ENCODE assay signal across 1 mouse cellular context in the genomic region with DNA sequence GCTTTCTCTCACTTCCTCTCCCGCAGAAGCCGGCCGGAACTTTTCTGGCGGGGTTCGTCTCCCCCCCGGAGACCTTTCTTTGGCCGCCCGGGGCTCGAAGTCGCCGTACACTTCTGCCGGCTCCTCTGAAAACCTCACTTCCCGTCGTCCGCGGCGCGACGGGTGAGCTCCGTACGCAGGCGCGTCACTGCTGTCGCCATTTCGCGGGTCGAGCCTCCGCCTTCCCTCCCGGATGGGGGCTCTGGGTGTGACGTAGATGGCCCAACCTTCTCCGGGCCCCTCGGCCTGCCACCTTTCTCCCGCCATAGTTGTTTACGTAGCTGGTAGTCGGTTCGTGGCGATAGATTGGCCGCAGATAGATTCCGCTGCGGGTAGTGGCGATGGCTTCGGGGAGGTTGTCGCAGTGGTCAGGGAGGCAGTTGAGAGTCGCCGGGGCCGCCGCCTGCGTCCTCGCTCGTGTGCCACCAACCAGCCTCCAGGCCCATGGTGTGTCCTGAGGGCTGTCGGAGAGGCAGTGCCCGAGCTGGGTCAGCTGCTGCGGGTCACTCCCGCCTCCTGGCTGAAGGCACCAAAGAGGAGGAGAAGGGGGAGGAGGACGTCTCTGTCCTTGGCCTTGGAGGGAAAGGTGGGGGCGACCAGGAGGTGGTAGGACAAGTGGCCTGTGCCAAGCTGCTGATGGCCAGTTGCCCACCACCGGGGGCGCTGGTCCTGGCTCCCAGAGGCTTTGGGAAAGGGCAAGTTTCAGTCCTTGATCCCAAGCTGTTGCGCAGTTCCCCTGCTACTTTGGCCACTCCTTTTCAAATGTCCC.
TF ChIP-seq lines count a peak whose summit lies in the region.

Gene Tor1aip1, minus strand, starts transcription at position 551 of the 808 bp plus-strand sequence.

TF ChIP-seq in MEL, 35 proteins besides CTCF, POLR2A, EP300 and RAD21 (continued from another document):
- TF ChIP-seq HCFC1 (IDR thresholded peaks at IDR 0.05; ENCODE audit: low read depth, low read length), result peak; percentile 94
- peak; percentile 80; the same call in 1 of the 2 replicates for TF ChIP-seq MXI1 (IDR thresholded peaks at IDR 0.05; ENCODE audit: low read depth, low read length)
- TF ChIP-seq TAL1 (IDR thresholded peaks at IDR 0.05; ENCODE audit: low read length), result no peak
- TF ChIP-seq GATA1 (IDR thresholded peaks at IDR 0.05; ENCODE audit: low read depth, low read length), result no peak
- no peak for TF ChIP-seq USF2 (IDR thresholded peaks at IDR 0.05; ENCODE audit: borderline replicate concordance in 1 of 2, insufficient read depth in 1 of 2, low read depth in 1 of 2, low read length in 2 of 2)
- peak; percentile 38; the same call in 1 of the 2 replicates for TF ChIP-seq MAX (IDR thresholded peaks at IDR 0.05; ENCODE audit: low read length)
- peak; percentile 87 for TF ChIP-seq NRF1 (IDR thresholded peaks at IDR 0.05; ENCODE audit: insufficient read depth, low read depth, low read length, poor library complexity, severe bottlenecking)
- peak; percentile 96; the same call in 1 of the 2 replicates for TF ChIP-seq UBTF (IDR thresholded peaks at IDR 0.05; ENCODE audit: borderline replicate concordance, insufficient read depth, low read depth, low read length)
- TF ChIP-seq ZKSCAN1 (IDR thresholded peaks at IDR 0.05; ENCODE audit: low read depth, low read length), result no peak
- no peak; the same call in 1 of the 2 replicates for TF ChIP-seq MAZ (IDR thresholded peaks at IDR 0.05; ENCODE audit: low read depth, low read length)
- no peak for TF ChIP-seq RCOR1 (IDR thresholded peaks at IDR 0.05; ENCODE audit: low read depth, low read length)
- TF ChIP-seq MAFK (IDR thresholded peaks at IDR 0.05; ENCODE audit: borderline replicate concordance, low read depth, low read length), result no peak
- no peak; the same call in 1 of the 2 replicates for TF ChIP-seq CHD1 (IDR thresholded peaks at IDR 0.05; ENCODE audit: low read depth, low read length)
- peak; percentile 75; the same call in 1 of the 2 replicates for TF ChIP-seq E2F4 (IDR thresholded peaks at IDR 0.05; ENCODE audit: borderline replicate concordance, low read depth, low read length)
- TF ChIP-seq TCF12 (IDR thresholded peaks at IDR 0.05; ENCODE audit: low read depth, low read length), result peak; percentile 81
- TF ChIP-seq ZNF384 (IDR thresholded peaks at IDR 0.05; ENCODE audit: low read depth, low read length), result peak; percentile 61
